Mouse (Mus musculus): ENCODE results near the gene Ccdc61. TPM values are rescaled to one million over a fixed set of nuclear protein-coding genes. Genes with fewer than 3 reads are reported as not detected.

The Ccdc61 gene
- 23.9 and 24.0 TPM in 2 replicates for polyA plus RNA-seq (2015; fragmentation: Nextera tagmentation; extraction: Ambion mirVana)

DNA sequence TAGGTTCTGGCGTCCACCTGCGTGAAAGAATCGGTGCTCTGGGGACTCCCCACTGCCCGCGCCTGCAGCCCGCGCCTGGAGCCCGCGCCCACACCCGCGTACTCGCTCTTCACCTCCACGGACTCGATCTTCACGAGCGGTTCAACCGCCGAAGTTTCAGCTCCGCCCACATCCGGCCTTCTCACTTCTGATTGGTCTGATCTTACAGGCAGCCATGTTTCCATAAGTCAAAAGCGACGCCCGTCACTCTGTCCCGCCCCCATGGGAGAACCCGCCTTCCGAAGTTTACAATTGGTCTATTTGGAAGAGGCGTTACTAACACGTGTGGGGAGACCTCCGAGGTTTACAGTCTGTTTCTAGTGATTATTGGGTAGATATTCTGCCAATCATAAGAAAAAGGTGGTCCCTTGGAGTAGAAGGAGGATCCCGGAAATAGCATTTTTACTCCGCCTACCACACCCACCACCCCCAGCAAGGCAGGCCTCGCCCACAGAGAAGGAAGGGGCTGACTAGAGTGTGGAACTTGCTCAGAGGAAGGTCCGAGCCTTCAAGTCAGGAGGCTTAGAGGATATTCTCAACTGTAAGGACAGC lies at the start of gene Ccdc61:
Gene Ccdc61 (minus strand): TSS at position 175 of the 591 bp plus-strand sequence.
- H3K27ac ChIP-seq (ENCODE audit: low read length), result peak within 1 kb of the TSS; percentile 1; the same call in 1 of the 2 replicates
- under 1% methylated on average over 33 of the region's 33 CpGs for WGBS
- peak within 1 kb of the TSS; percentile 50 for H3K9ac ChIP-seq (replicated peaks; ENCODE audit: low read depth, low read length)
- ATAC-seq, result peak; percentile 99
- peak within 1 kb of the TSS; percentile 85 for H3K4me2 ChIP-seq (ENCODE audit: low read length)
- 0 out of 2 replicates have a peak, but pooled peaks cover 2% of the 10 kb centered on the region for H3K36me3 ChIP-seq (ENCODE audit: control insufficient read depth, insufficient read depth)
- H3K9me3 ChIP-seq (ENCODE audit: control insufficient read depth, low read length), result no peaks in the 10 kb centered on the region
- H3K4me1 ChIP-seq (replicated peaks; ENCODE audit: control insufficient read depth, insufficient read depth, low read length), result peaks cover 16% of the 10 kb centered on the region
- H3K4me3 ChIP-seq (replicated peaks; ENCODE audit: low read length), result peak within 1 kb of the TSS; percentile 78
- no peaks in the 10 kb centered on the region for H3K27me3 ChIP-seq (replicated peaks; ENCODE audit: control insufficient read depth, insufficient read depth, low read length)

DNA sequence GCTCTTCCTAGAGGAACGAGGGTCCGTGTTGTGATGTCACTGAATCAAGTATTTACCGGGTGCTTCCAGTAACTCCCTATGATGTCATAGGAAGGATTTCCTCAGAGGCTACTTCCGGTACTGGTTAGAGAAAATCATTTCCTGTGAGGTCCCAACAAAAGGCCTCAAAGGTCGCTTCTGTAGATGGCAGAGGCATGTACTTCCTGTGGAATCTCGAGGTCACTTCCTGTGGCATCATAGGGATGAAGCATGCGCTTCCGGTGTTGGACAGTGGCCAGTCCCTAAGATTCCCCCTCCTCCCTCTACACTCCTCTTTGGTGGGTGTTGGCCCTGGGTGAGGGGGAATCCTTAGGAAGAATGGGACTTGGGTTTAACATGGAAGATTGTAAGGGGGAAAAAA lies 49.2 kb upstream of the Ccdc61 start:
- Histone ChIP-seq H3K9me3 (ENCODE audit: control insufficient read depth, low read length) (no peaks in the 10 kb centered on the region), H3K27me3 (replicated peaks; ENCODE audit: control insufficient read depth, insufficient read depth, low read length) (no peaks in the 10 kb centered on the region), H3K9ac (replicated peaks; ENCODE audit: low read depth, low read length) (no peak overlapping the region), H3K36me3 (ENCODE audit: control insufficient read depth, insufficient read depth) (no peaks in the 10 kb centered on the region), H3K4me1 (replicated peaks; ENCODE audit: control insufficient read depth, insufficient read depth, low read length) (peaks cover 36% of the 10 kb centered on the region), H3K4me3 (replicated peaks; ENCODE audit: low read length) (no peak overlapping the region), H3K27ac (ENCODE audit: low read length) (no peak overlapping the region), H3K4me2 (ENCODE audit: low read length) (no peak overlapping the region)
- 63% methylated on average over 8 of the region's 8 CpGs for WGBS
- no peak for ATAC-seq

GRCm38 (mm10) chr7:18958384-18958766 lies 48.2 kb upstream of the Ccdc61 start:
- Histone ChIP-seq H3K36me3 (ENCODE audit: control insufficient read depth, insufficient read depth) (0 out of 2 replicates have a peak, but pooled peaks cover 3% of the 10 kb centered on the region), H3K27ac (ENCODE audit: low read length) (no peak overlapping the region), H3K4me1 (replicated peaks; ENCODE audit: control insufficient read depth, insufficient read depth, low read length) (peaks cover 35% of the 10 kb centered on the region), H3K4me3 (replicated peaks; ENCODE audit: low read length) (peak overlapping the region; percentile 42), H3K9me3 (ENCODE audit: control insufficient read depth, low read length) (no peaks in the 10 kb centered on the region), H3K9ac (replicated peaks; ENCODE audit: low read depth, low read length) (peak overlapping the region; percentile 56), H3K4me2 (ENCODE audit: low read length) (peak overlapping the region; percentile 66), H3K27me3 (replicated peaks; ENCODE audit: control insufficient read depth, insufficient read depth, low read length) (no peaks in the 10 kb centered on the region)
- ATAC-seq, result peak; percentile 5; the same call in 1 of the 2 replicates
- WGBS, result 6% methylated on average over 21 of the region's 21 CpGs

DNA sequence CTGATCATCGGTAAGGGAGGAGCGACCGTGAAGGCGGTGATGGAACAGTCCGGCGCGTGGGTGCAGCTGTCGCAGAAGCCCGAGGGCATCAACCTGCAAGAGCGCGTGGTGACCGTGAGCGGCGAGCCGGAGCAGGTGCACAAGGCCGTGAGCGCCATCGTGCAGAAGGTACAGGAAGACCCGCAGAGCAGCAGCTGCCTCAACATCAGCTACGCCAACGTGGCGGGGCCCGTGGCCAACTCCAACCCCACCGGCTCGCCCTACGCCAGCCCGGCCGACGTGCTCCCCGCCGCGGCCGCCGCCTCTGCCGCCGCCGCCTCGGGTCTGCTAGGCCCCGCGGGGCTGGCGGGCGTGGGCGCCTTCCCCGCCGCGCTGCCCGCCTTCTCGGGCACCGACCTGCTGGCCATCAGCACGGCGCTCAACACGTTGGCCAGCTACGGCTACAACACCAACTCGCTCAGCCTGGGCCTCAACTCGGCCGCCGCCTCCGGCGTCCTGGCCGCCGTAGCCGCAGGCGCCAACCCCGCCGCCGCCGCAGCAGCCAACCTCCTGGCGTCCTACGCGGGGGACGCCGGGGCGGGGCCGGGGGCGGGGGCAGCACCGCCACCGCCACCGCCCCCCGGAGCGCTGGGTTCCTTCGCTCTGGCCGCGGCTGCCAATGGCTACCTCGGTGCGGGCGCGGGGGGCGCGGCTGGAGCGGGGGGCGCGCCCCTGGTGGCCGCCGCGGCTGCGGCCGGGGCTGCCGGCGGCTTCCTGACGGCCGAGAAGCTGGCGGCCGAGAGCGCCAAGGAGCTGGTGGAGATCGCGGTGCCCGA lies 47.6 kb upstream of the Ccdc61 start:
- Histone ChIP-seq H3K27ac (ENCODE audit: low read length) (peak overlapping the region; percentile 20; the same call in 1 of the 2 replicates), H3K9me3 (ENCODE audit: control insufficient read depth, low read length) (no peaks in the 10 kb centered on the region), H3K27me3 (replicated peaks; ENCODE audit: control insufficient read depth, insufficient read depth, low read length) (no peaks in the 10 kb centered on the region), H3K4me1 (replicated peaks; ENCODE audit: control insufficient read depth, insufficient read depth, low read length) (peaks cover 29% of the 10 kb centered on the region), H3K9ac (replicated peaks; ENCODE audit: low read depth, low read length) (peak overlapping the region; percentile 56), H3K4me3 (replicated peaks; ENCODE audit: low read length) (peak overlapping the region; percentile 42), H3K36me3 (ENCODE audit: control insufficient read depth, insufficient read depth) (0 out of 2 replicates have a peak, but pooled peaks cover 4% of the 10 kb centered on the region), H3K4me2 (ENCODE audit: low read length) (peak overlapping the region; percentile 66)
- ATAC-seq, result peak; percentile 29
- under 1% methylated on average over 82 of the region's 107 CpGs for WGBS

DNA sequence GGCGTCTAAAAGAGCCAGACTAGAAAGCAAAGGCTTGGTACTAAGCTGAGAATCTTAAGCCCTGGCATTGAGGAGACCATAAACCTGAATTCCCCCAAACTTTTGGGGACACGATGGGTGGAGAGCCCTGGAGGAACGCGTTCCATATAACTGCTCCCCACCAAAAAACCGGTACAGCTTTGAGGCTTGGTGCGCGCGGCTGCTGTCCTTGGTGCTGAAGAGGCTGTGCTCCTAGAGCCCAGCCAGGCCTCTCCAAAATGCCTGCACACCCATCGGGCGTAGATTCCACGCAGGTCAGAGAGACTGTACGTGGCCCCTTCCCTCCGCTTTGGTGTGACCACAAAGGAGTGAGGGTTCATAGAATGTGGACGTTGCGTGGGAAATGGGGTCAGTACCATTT lies 41.2 kb upstream of the Ccdc61 start:
- peaks cover 20% of the 10 kb centered on the region for H3K36me3 ChIP-seq (ENCODE audit: control insufficient read depth, insufficient read depth)
- WGBS, result 19% methylated on average over 15 of the region's 15 CpGs
- H3K27ac ChIP-seq (ENCODE audit: low read length), result peak overlapping the region; percentile 84
- H3K4me2 ChIP-seq (ENCODE audit: low read length), result peak overlapping the region; percentile 43
- no peaks in the 10 kb centered on the region for H3K27me3 ChIP-seq (replicated peaks; ENCODE audit: control insufficient read depth, insufficient read depth, low read length)
- H3K4me3 ChIP-seq (replicated peaks; ENCODE audit: low read length), result no peak overlapping the region
- no peaks in the 10 kb centered on the region for H3K9me3 ChIP-seq (ENCODE audit: control insufficient read depth, low read length)
- peaks cover 37% of the 10 kb centered on the region for H3K4me1 ChIP-seq (replicated peaks; ENCODE audit: control insufficient read depth, insufficient read depth, low read length)
- no peak overlapping the region for H3K9ac ChIP-seq (replicated peaks; ENCODE audit: low read depth, low read length)
- no peak for ATAC-seq

DNA sequence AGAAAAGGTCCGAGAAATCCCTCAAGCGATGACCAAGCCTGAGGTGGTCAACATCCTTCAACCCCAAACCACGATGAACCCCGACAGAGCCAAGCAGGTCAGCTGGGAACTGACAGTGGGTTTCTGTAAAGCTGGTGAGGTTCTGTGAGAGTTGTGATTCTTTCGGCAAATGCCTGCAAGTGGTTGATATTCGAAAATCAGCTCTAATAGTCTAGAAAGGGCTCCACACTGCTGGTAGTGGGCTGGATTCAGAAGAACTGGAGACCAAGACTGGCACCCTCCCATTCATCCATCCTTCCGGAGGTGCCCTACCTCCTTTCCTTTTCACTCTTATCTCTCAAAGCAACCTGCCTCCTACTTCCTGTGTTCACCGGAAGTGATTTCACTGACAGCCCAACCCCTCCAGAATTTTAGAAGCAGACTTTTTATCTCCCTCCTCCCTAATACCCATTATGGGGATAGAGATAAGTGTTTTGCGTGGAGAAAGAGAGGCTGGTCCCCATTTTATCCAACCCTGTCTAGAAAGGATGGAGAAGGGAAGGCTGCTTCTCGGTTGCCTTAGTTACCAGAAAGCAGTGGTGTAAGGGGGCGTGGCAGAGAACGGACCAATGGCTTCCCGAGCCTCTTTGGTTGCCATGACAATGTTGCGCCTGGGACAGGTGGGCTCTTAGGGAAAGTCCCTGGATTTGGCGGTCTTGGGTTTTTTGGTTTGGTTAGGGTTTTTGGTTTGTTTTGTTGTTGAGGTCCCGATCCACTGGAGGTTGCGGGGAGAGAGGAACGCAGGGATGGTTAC lies 40.5 kb upstream of the Ccdc61 start:
- 14% methylated on average over 18 of the region's 18 CpGs for whole genome bisulfite sequencing
- H3K27me3 ChIP-seq (replicated peaks; ENCODE audit: control insufficient read depth, insufficient read depth, low read length), result no peaks in the 10 kb centered on the region
- peak overlapping the region; percentile 84 for H3K27ac ChIP-seq (ENCODE audit: low read length)
- peak; percentile 40; the same call in 1 of the 2 replicates for ATAC-seq
- peak overlapping the region; percentile 6 for H3K4me3 ChIP-seq (replicated peaks; ENCODE audit: low read length)
- H3K4me1 ChIP-seq (replicated peaks; ENCODE audit: control insufficient read depth, insufficient read depth, low read length), result peaks cover 37% of the 10 kb centered on the region
- H3K4me2 ChIP-seq (ENCODE audit: low read length), result peak overlapping the region; percentile 43
- H3K36me3 ChIP-seq (ENCODE audit: control insufficient read depth, insufficient read depth), result peaks cover 20% of the 10 kb centered on the region
- no peak overlapping the region for H3K9ac ChIP-seq (replicated peaks; ENCODE audit: low read depth, low read length)
- H3K9me3 ChIP-seq (ENCODE audit: control insufficient read depth, low read length), result no peaks in the 10 kb centered on the region

- peaks cover 37% of the 10 kb centered on the region for H3K4me1 ChIP-seq (replicated peaks; ENCODE audit: control insufficient read depth, insufficient read depth, low read length)
- H3K27ac ChIP-seq (ENCODE audit: low read length), result peak overlapping the region; percentile 84
- H3K4me3 ChIP-seq (replicated peaks; ENCODE audit: low read length), result no peak overlapping the region
- ATAC-seq, result peak; percentile 87
- peaks cover 21% of the 10 kb centered on the region for H3K36me3 ChIP-seq (ENCODE audit: control insufficient read depth, insufficient read depth)
- WGBS, result 9% methylated on average over 12 of the region's 12 CpGs
- no peaks in the 10 kb centered on the region for H3K27me3 ChIP-seq (replicated peaks; ENCODE audit: control insufficient read depth, insufficient read depth, low read length)
- H3K4me2 ChIP-seq (ENCODE audit: low read length), result peak overlapping the region; percentile 43
- no peaks in the 10 kb centered on the region for H3K9me3 ChIP-seq (ENCODE audit: control insufficient read depth, low read length)
- peak overlapping the region; percentile 22; the same call in 1 of the 2 replicates for H3K9ac ChIP-seq (replicated peaks; ENCODE audit: low read depth, low read length)
Measured at GRCm38 (mm10) chr7:18949781-18950522, 39.7 kb upstream of the Ccdc61 start.

GRCm38 (mm10) chr7:18948151-18948550 lies 37.9 kb upstream of the Ccdc61 start:
- no peak overlapping the region for H3K9ac ChIP-seq (replicated peaks; ENCODE audit: low read depth, low read length)
- peak overlapping the region; percentile 73 for H3K27ac ChIP-seq (ENCODE audit: low read length)
- peaks cover 40% of the 10 kb centered on the region for H3K4me1 ChIP-seq (replicated peaks; ENCODE audit: control insufficient read depth, insufficient read depth, low read length)
- no peaks in the 10 kb centered on the region for H3K9me3 ChIP-seq (ENCODE audit: control insufficient read depth, low read length)
- no peaks in the 10 kb centered on the region for H3K27me3 ChIP-seq (replicated peaks; ENCODE audit: control insufficient read depth, insufficient read depth, low read length)
- no peak overlapping the region for H3K4me3 ChIP-seq (replicated peaks; ENCODE audit: low read length)
- H3K36me3 ChIP-seq (ENCODE audit: control insufficient read depth, insufficient read depth), result peaks cover 22% of the 10 kb centered on the region
- 56% methylated on average over 6 of the region's 6 CpGs for WGBS
- no peak for ATAC-seq
- H3K4me2 ChIP-seq (ENCODE audit: low read length), result no peak overlapping the region

Data from forebrain, embryonic 16.5 days (tissue).